Mouse (Mus musculus) adrenal gland, postnatal 10 days (tissue): ENCODE data around the gene Cacna1c. TPM values are rescaled to one million over a fixed set of nuclear protein-coding genes. Genes with fewer than 3 reads are reported as not detected.
A peak's percentile ranks its signal among the peaks of the same experiment; 100 is the strongest.

Experiments
- DNase-seq: peaks from one replicate; pipeline ENCODE4 v3.0.0; 2021; ENCODE audit warnings: mixed read lengths
- total RNA-seq, 2 experiments: library from RNA; stranded (reverse); gene quantifications; 2 replicates each; pipeline ENCODE4 v1.2.3; 2021

The Cacna1c gene
- total RNA-seq, 2 experiments from 2014 or later = 39.2 to 58.2 TPM

DNA sequence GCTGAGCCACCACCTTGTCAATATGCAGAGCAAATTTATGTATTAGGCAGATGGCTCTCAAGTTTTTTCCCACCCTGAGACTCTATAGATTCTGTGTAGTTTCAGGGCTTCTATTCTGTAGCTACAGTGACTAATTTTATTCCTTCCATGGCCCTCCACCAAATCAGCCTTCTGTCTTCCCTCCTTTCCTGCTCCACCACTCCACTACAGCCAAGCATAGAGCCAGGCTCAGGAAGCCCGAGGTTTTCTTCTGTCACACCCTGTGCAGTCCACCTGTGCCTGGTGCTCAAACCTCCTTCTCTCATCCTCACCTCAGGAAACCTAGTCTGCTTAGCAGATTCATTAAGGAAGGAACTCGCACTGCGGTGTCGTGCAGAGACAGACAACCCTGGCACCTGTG, 51.1 kb downstream of the Cacna1c start:
- DNase-seq = no peak

DNA sequence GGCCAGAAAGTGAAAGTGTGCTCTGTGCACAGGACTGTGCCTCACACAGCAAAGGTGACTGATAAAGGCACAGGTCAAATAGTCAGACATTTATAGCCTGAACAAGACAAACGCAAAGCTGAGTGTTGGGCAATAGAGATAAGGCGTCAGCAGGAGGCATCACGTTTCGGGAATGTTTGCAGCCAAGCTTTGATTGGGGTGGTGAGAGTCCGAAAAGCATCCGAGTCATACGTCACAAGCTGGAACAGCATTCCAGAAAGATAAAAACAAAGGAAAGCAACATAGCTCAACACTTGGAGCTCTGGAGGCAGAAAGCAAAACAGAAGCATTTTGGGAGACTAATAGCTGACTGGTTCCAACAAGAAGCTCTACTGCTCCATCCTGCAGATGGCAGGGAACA, 56.7 kb downstream of the Cacna1c start:
- DNase-seq = no peak

DNA sequence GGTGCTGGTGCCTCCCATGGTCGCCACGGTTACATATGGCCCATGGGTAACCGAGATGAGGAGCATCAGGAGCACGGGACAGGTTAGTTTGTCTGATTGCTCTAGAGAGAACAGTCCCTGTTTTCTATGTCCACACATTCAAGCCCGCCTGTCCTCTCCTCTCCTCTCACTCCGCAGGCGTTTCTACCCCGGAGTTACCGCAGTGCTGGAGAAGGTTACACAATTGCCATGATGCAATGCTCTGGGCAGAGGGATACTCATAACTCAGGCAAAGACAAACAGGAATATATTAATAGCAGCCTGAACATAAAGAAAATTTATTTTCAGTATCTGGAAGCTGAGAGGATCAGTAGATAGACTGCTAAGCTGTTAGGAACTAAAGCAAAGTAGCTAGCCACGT, 58.5 kb downstream of the Cacna1c start:
- DNase-seq = peak; percentile 50

DNA sequence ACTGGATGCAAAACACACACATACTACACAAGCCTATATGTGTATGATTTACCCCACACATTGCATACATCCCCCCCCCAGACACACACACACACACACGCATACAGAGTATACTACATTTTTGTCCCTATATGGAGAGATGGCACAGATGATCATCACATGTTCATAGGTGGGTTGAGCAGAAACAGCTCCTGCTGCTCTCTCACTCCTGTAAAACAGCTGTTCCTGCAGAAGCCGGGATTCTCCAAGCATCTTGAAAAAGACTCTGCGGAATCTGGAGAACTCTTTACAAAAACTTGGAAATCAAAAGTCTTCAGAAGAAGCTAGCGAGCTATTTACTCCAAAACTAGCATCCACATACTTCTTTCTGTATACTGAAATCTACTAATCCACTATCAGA, 63.4 kb downstream of the Cacna1c start:
- DNase-seq = no peak

DNA sequence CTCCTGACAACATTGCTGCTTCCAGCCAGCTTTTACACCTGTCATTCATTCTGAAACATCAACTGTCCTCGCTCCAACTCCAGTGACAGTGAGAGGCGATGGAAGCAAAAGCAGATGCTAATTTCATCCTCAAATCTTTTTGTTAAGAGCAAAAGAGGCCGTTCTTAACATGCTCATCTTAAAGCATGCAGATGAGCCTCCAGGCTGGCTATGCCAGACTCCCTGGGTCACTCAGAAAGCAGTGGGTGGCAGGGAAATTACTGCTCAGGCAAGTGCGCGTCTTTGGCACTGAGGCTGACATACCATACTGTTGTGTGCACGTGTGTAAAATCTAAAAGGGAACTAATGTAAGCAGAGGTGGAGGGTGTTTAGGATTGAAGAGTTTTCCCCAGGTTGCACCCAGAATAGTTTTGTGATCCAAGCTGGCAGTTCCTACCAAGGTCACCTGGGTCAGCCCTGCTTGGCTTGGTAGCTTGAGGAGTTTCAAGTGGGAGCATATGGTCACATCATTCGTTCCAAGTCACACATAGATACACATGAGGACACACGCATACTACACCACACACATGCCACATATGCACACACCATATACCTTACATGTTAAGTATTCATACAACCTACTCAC, 64.0 kb downstream of the Cacna1c start:
- DNase-seq = no peak

DNA sequence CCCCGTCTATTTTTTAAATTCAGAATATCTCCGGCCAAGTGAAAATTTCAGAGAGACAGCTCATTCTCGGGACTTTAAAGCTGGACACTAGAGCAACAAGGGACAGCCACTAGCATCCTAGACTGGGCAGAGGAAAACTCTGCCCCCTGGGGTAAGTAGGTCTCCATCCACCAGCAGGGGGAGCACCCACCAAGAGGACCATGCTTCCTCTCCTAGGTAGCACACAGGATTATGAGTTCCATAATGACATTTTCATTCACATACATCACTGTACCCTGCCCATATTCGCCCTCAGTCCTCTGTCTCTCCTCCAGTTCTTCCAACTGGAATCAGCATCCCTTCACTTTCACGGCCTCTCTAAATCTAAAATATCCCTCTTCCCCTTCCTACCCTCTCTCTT, 66.6 kb downstream of the Cacna1c start:
- peak; percentile 81 for DNase-seq

DNA sequence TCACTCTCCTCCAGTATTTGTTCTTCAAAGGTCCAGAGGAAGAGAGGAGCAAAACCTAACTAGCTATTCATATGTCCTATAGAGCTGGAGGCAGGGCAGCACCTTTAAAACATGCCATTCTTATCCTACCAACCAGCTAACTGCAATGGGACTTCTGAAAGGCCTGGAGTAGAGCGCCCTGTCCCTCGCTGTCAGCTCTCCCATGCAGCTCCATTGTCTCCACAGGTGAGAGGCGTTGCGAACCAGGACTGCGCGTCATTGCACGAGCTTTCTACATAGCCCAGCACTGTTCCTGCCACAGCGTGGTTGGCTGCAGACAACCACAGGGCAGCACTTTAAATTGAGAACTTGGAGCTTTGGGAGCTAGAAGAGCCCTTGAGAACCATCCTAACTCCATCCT, 67.7 kb downstream of the Cacna1c start:
- no peak for DNase-seq

DNA sequence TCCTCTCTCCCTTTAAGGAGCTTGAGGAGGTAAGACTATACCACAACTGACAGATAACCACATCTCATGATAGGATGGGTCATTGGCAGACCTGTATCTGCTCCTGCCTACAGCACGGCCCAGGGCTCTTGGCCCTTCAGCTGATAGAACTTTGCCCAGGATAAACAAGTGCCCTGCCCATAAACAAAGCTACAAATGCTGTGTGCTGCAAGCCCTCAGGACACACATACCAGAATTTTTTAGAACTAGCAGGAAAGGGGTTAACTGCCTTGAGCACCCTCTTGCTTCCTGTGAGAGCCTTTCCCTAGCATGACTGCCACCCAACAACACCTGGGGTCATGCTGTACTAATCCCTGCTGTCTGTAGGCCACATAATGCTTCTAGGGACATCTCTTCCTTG, 68.1 kb downstream of the Cacna1c start:
- no peak for DNase-seq

DNA sequence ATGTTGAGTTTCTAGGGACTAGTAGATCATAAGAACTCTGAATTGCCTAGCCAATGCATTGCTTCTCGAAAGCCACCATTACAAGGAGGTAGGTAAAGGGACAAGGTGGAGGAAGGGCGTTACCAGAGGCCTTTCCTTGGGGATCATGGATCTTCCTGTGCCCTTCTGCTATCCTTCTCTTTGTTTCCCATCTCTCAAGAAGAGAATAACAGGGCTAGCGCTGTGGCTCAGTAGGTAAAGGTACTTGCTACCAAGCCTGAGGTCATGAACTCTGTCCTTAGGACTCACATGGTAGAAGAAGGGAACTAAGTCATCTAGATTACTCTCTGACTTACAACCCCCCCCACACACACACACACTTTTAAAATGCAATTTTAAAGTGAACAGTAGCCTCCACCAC, 69.2 kb downstream of the Cacna1c start:
- DNase-seq = no peak

DNA sequence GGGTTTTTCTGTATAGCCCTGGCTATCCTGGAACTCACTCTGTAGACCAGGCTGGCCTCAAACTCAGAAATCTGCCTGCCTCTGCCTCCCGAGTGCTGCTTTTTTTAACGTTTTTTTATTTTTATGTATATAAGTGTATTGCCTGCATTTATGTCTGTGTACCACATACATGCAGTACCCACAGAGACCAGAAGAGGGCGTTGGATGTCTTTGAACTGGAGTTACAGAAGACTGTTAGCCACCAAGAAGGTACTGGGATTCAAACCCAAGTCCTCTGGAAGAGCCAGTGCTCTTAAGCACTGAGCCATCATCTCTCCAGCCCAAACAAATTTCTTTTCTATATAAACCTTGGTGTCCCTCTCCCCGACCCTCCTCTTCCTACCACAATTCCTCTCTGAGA, 77.8 kb downstream of the Cacna1c start:
- no peak for DNase-seq

DNA sequence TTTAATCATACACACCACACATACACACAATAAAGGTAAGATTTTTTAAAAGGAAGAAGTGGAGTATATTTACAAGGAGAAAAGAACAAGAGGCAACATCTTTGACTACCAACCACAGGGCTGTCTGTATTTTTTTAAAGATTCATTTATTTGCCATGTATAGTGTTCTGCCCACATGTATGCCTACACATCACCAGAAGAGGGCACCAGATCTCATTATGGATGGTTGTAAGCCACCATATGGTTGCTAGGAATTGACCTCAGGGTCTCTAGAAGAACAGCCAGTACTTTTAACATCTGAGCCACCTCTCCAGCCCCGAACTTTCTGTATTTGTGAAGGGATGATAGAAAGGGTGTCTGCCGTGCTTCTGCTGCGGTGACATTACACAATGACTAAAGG, 79.9 kb downstream of the Cacna1c start:
- DNase-seq = no peak

DNA sequence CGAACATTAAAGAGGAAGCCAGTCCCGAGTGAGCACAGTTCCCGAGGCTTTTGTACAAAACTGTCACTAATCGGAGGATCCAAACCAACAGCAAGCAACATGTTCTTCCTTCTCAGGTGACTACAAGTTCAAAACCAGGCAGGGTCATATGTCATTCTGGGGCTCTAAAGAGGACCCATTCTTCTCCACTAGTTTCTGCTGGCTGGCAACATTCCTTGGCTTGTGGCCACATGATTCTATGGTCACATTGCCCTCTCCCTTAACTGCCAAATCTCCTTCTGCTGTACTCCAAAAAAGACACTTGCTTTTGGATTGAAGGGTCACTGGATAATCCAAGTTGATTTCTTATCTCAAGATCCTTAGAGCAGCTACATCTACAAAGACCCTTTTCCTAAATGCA, 82.9 kb downstream of the Cacna1c start:
- DNase-seq = no peak

DNA sequence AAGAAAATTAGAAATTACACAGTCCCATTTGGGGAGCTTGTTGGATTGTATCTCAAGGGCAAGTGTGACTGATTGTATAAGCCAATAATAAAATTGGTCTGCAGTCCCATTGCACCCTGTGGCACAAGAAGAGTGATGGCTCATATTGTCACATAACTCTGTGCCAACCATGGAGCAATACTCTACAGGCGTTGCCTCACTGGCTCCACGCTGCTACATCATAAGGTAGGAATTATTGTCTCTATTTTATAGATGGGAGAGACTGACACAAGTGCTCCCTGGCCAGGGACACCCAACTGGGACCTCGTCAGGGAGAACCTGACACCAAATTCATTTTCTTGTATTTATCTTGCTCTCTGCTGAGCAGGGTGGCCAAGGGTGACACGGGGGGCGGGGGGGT, 85.8 kb downstream of the Cacna1c start:
- peak; percentile 19 for DNase-seq

DNA sequence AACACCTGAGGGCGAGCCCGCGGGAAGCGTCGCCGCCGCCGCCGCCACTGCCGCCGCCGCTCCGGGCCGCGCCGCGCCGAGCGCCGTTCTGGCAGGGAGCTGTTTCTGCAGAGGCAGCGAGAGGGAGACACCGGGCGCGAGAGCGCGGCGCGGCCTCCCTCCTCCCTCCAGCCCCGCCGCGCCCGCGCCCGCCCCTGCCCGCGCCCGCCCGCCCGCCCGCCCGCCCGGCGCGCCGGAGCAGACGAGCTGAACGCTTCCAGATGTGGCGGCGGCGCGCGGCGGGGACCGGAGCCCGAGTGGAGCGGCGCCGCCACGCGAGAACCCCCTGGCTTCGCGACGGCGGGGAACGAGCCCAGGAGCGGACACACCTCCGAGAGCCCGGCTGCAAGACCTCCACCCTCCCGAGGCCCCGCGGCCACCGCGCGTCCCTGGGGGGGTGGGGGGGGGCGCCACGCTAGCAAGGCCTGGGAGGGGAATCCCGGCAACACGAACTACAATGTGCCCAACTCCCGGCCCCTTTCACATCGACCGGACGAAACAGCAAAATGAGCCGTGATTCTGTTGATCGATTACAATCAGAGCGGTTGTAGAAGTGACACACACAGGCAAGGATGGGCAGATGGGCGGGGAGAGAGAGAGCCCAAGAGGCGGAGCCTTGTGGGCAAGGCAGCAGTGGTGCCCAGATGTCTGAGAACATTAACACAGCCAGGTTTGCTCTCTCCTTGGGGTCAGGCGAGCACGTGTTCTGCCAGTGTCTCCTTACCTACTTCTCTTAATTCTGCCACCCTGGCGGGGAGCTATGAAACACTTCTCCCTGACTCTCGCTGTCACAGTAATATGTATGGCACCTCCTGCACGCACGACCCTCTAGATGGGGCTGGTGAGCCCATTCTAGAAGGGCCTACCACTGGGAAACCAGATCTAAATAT, 87.5 kb downstream of the Cacna1c start:
- peak; percentile 78 for DNase-seq

DNA sequence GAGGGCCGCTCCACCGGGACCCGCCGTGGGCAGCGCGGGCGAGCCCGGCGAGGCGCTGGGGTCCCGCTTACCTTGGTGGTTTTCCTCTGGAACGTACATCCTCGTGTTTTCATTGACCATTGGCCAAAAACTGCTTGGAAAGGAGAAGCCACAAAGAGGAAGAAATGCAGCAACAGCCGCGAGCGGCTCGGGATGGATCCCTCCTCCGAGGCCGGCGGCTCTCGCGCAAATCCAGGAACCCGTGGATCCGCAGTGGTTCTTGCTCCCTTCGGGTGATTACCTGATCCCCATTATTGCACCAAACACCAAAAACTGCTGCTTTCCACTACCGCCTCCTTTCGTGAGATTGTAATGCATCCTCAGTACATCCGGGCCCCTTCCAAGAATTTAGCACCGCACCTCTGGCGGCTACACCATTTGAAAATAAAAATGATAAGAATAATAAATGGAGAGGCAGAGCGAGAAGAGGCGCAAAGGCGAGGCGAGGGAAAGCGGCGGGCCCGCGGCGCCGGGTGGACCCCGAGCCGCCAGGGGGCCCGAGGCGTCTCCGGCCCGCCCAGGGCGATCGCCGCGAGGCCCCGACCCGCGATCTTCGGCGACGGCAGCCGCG, 88.3 kb downstream of the Cacna1c start:
- DNase-seq = peak; percentile 39

DNA sequence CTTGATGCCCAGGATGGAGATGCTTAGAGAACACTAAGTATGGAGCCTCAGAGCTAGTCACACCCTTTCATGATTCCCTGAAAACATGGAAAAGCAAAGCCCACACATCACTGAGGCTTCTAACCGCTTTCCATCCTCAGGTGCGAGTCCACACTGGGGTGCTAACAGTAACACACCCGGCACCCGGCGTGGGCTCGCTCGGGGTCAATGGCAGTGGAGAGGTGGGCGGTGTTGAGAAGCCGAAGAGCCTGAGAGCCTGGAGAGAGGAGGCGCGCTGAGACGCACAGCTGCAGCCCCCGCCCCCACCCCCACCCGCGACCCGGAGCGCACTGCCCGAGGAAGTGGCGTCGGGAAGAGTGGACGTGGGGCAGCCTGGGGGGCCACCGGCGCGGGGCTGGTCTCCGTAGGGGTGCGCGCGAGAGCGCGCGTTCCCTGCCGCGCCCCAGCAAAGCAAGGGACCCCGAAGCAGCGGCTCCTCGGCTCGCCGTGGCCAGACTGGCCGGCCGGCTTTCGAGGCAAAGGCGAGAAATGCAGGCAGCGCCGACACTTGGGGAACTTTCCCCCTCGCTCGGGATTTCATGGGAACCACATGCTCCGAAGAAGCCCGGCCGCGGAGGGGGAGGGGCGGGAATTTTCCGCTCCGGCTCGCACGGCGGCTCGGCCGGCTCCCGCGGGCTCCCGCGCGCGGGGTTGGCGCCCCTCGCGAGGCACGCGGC, 88.9 kb downstream of the Cacna1c start:
- peak; percentile 82 for DNase-seq

DNA sequence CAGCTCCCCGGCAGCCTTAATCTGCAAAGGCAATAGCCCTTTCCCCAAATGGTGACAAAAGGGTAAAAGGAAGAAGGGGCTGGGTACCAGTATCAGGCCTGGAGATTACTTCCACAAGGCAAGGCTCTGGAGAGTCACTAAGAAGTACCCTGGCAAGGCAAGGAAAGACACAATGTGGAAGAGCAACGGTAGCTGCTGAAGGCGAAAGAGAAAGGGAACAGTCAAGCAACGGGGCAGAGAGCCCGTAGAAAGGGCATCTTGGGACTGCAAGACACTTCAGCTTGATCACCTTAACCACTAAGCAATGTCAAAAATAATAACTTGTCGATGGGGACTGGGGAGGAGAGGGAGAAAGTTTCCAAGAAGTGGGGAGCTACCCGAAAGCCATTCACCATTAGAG, 89.5 kb downstream of the Cacna1c start:
- DNase-seq = no peak

DNA sequence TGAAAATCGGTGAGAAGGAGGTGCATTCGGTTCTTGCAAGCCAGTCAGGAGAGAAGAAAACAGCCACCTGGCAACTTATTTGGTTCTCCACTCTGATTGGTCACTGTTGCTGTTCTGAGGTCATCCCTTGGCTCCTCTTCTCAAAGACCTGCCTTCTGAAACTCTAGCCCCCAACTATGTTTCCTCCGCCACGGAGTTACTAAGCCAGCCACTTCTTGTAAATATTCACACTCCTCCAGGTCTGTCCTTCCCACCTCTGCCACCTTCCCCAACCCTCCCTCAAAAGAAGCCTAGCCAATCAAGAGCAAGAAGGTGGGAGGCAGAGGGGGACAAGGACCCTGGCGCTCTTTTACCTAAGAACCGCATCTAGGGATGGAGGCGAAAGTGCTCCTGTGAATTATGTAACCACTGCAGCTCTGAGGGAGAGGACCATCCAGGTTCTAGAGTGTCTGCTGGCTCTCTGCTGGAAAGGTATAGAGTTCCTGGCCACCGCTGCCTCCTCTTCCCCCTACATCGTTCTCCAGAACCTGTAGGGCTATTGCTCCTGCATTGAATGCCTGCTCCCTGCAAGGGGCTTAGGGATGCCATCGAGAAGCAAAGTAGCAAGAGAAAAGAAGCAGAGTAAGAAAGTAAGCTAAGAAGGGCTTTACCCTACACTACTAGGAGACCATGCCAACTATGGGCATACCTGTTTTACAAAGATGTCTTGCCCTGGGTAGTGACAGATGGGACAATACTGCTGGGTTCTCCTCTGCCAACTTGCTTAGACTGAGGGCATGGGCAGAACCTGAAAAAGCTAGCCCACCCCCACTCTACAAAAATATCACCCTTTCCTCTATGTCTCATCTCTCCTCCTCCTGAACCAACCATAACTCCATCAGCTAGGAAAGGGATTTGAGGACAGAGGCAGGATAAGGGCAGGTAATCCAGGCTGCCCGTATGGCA, 90.3 kb downstream of the Cacna1c start:
- DNase-seq = no peak

DNA sequence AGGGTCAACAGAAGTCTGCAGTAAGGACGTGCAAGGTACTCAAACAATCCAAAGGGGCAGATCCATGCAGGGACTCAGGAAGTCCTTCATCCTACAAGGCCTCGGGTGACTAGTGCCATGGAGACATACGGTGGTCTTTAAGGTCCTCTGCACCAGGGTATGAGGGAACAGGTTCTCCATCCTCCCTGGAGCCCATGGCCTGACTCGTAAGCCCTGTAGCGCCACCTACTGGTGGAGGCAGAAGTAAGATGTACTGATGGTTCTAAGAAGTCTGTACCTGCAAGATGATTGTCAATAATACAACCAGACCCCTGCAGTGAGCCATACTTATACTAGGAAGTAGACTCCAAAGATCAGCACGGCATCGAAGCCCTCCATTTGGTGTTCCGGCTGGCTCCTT, 92.0 kb downstream of the Cacna1c start:
- peak; percentile 91 for DNase-seq

DNA sequence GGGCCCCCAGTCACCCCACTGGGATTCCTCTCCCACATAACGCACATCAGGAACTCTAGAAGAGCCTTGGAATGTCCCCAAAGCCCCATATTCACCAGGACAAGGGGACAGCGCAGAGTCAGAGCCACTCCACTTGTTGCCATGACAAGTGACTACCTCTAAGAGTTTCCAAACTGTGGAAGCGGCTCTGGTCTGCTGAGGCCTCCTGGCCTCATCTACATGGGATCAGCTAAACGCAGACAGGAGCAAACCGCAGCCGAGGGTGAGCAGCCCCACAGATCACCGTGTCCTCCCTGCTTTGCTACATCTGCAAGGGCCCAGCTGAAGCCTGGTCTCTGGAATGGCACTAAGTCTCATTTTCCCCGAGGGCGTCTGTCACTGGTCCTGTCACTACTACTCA, 93.3 kb downstream of the Cacna1c start:
- no peak for DNase-seq

DNA sequence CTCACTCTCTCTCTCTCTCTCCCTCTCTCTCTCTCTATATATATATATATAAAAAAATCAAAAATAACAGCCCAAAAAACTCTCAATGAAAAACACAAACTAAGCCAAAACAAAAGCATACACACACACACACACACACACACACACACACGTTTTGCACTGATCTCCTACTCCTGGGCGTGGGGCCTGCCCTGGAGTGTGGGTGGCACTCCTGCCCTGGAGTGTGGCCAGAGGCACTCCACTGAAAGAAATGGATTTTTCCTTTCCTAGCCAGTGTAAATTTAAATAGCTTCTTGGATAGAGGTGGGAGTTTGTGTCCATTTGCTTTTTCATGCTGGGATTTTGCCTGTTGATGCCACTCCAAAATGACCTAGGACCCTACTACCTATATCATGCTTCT, 96.9 kb downstream of the Cacna1c start:
- DNase-seq = no peak

DNA sequence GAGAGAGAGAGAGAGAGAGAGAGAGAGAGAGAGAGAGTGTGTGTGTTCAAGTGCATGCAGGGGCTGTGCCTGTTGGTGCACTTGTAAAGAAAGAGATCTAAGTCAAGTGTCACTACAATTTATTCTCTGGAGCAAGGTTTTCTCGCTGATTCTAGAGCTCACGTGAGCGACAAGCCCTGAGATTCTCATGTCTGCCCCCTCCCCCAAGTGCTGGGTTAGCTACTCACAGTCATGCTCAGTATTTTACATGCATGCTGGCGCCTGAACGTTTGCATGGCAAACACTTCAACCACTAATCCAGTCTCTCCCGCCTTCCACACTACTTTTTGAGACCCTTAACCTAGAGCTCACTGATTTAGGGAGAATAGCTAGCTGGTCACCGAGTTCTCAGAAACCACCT, 99.7 kb downstream of the Cacna1c start:
- DNase-seq = no peak
